Mouse (Mus musculus): Measurements from ENCODE around the gene Myo18a. TPM values are rescaled to one million over a fixed set of nuclear protein-coding genes. Genes with fewer than 3 reads are reported as not detected.

Gene Myo18a
- polyA plus RNA-seq (2015; fragmentation: Nextera tagmentation; extraction: Ambion mirVana) = 21.6 and 33.3 TPM in 2 replicates

DNA sequence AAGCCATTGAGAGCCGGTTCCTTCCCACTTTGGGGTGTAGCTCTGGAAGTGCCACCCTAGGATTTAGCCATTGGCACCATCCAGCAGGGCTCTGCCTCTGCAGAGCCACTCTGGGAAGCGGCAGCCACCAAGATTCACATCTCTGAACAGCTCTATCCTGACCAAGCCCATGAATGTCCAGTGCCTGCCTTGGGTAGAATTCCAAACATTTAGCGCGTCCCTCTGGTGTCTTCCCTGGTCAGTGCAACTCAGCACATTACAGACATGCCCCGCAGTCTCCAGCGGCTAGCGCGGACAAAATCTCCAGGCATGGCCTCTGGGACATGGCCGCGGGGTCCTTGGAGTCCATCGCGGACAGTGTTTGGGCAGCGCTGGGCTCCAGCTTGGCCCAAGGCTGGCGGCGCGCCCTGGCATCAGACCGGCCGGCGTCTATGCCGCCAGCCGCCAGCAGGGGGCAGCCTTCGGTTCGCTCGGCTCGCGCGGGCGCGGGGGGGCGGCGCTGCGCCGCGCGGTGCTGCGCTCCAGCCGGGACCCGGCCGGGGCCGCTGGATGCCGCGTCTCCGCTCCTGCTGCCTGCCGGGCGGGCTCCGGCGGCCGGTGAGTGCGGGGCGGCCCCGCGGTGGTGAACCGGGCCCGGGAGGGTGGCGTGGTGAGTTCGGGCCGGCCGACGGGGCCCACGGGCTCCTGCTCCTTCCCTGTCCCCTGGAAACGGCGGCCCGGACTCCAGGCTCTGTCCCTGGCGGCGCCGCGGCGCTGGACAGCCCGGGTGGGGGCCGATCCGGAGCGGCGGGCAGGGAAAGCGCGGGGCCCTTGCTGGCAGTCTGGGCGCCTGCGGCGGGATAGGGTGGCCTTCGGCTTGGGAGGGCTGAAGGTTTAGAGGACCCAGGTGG is at the start of gene Myo18a:
Gene Myo18a (plus strand): TSS at position 464 of the 890 bp plus-strand sequence.
- peak within 1 kb of the TSS; percentile 96 for H3K4me2 ChIP-seq (replicated peaks; ENCODE audit: low read depth, low read length)

DNA sequence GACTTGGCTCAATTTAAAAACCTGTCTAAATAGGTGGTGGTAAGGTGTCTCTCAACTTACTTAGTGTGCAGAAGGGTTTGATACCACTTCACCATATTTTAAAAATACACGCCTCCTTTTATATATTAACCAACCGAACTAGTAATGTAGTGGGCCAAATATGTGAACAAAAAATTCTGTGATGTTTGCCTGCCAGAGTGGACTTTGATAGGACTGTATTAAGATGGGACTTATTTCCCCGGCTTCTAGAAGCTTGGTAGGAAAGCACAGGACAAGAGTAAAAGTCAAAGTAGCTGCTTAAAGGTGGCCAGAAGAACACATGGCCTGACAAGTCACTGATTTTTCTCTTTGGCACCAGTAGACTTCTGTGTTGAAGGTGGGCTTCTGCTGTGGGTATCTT is 49.3 kb upstream of the Myo18a start:
- ATAC-seq = no peak
- Histone ChIP-seq H3K9me3 (ENCODE audit: low read length) (no peaks in the 10 kb centered on the region), H3K4me1 (ENCODE audit: insufficient read depth, low read depth, low read length) (no peaks in the 10 kb centered on the region), H3K27me3 (replicated peaks; ENCODE audit: insufficient read depth, low read length) (no peaks in the 10 kb centered on the region), H3K9ac (replicated peaks; ENCODE audit: low read depth) (no peak overlapping the region), H3K27ac (ENCODE audit: low read length) (no peak overlapping the region), H3K4me3 (ENCODE audit: low read depth, low read length) (no peak overlapping the region), H3K36me3 (ENCODE audit: insufficient read depth, low read length) (no peaks in the 10 kb centered on the region), H3K4me2 (replicated peaks; ENCODE audit: low read depth, low read length) (no peak overlapping the region)
- DNase-seq (ENCODE audit: low spot score) = no peak
- TF ChIP-seq CTCF (IDR thresholded peaks at IDR 0.05) (no peak), EP300 (IDR thresholded peaks at IDR 0.05) (no peak)
- WGBS = 90% methylated on average over 3 of the region's 3 CpGs

More for the DNA sequence above, at the start of gene Myo18a:
- ATAC-seq (peak; percentile 77), DNase-seq (ENCODE audit: low spot score) (peak; percentile 87)
- 3% methylated on average over 65 of the region's 79 CpGs for WGBS
- Histone ChIP-seq H3K9ac (replicated peaks; ENCODE audit: low read depth) (peak within 1 kb of the TSS; percentile 62), H3K4me1 (ENCODE audit: insufficient read depth, low read depth, low read length) (peaks cover 25% of the 10 kb centered on the region), H3K4me3 (ENCODE audit: low read depth, low read length) (peak within 1 kb of the TSS; percentile 88), H3K27ac (ENCODE audit: low read length) (peak within 1 kb of the TSS; percentile 89), H3K36me3 (ENCODE audit: insufficient read depth, low read length) (no peaks in the 10 kb centered on the region), H3K27me3 (replicated peaks; ENCODE audit: insufficient read depth, low read length) (no peaks in the 10 kb centered on the region), H3K9me3 (ENCODE audit: low read length) (no peaks in the 10 kb centered on the region)
- TF ChIP-seq EP300 (IDR thresholded peaks at IDR 0.05) = no peak
- TF ChIP-seq CTCF (IDR thresholded peaks at IDR 0.05) = peak; percentile 76

GRCm38 (mm10) chr11:77719055-77719454 is 44.0 kb upstream of the Myo18a start:
- no peaks in the 10 kb centered on the region for H3K36me3 ChIP-seq (ENCODE audit: insufficient read depth, low read length)
- no peak for TF ChIP-seq EP300 (IDR thresholded peaks at IDR 0.05)
- no peak for TF ChIP-seq CTCF (IDR thresholded peaks at IDR 0.05)
- H3K4me2 ChIP-seq (replicated peaks; ENCODE audit: low read depth, low read length) = no peak overlapping the region
- DNase-seq (ENCODE audit: low spot score) (no peak), ATAC-seq (no peak)
- no peak overlapping the region for H3K27ac ChIP-seq (ENCODE audit: low read length)
- H3K4me1 ChIP-seq (ENCODE audit: insufficient read depth, low read depth, low read length) = no peaks in the 10 kb centered on the region
- H3K9ac ChIP-seq (replicated peaks; ENCODE audit: low read depth) = no peak overlapping the region
- H3K4me3 ChIP-seq (ENCODE audit: low read depth, low read length) = no peak overlapping the region
- no peaks in the 10 kb centered on the region for H3K27me3 ChIP-seq (replicated peaks; ENCODE audit: insufficient read depth, low read length)
- WGBS = 89% methylated on average over 2 of the region's 2 CpGs
- H3K9me3 ChIP-seq (ENCODE audit: low read length) = no peaks in the 10 kb centered on the region

GRCm38 (mm10) chr11:77721389-77721788 is 41.7 kb upstream of the Myo18a start:
- TF ChIP-seq EP300 (IDR thresholded peaks at IDR 0.05) (no peak), CTCF (IDR thresholded peaks at IDR 0.05) (peak; percentile 21; the same call in 1 of the 2 replicates)
- no peaks in the 10 kb centered on the region for H3K36me3 ChIP-seq (ENCODE audit: insufficient read depth, low read length)
- no peak for ATAC-seq
- WGBS = 83% methylated on average over 4 of the region's 4 CpGs
- no peaks in the 10 kb centered on the region for H3K9me3 ChIP-seq (ENCODE audit: low read length)
- H3K27ac ChIP-seq (ENCODE audit: low read length) = no peak overlapping the region
- no peak overlapping the region for H3K4me2 ChIP-seq (replicated peaks; ENCODE audit: low read depth, low read length)
- H3K4me1 ChIP-seq (ENCODE audit: insufficient read depth, low read depth, low read length) = no peaks in the 10 kb centered on the region
- H3K9ac ChIP-seq (replicated peaks; ENCODE audit: low read depth) = no peak overlapping the region
- H3K4me3 ChIP-seq (ENCODE audit: low read depth, low read length) = no peak overlapping the region
- DNase-seq (ENCODE audit: low spot score) = no peak
- no peaks in the 10 kb centered on the region for H3K27me3 ChIP-seq (replicated peaks; ENCODE audit: insufficient read depth, low read length)

DNA sequence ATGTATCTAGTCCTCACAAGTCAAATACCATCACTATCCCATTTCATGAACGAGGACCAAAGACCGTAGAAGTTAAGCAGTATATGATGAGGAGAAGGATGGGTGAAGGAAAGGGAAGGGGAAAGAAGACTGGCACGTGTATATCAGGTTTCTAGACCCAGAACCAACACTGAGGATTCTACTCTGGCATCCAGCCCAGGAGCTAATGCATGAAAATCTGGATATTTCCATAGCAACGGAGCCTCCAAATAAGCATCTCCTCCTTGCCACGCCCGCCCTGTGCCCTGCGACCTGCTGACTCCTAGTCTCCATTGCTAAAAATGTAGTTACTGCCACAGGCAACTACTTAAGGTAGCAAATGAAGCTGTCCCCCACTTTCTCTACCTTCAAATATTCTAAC is 38.3 kb upstream of the Myo18a start:
- H3K36me3 ChIP-seq (ENCODE audit: insufficient read depth, low read length) = no peaks in the 10 kb centered on the region
- H3K27ac ChIP-seq (ENCODE audit: low read length) = no peak overlapping the region
- no peaks in the 10 kb centered on the region for H3K9me3 ChIP-seq (ENCODE audit: low read length)
- H3K4me3 ChIP-seq (ENCODE audit: low read depth, low read length) = no peak overlapping the region
- DNase-seq (ENCODE audit: low spot score) (no peak), ATAC-seq (no peak)
- H3K9ac ChIP-seq (replicated peaks; ENCODE audit: low read depth) = no peak overlapping the region
- H3K27me3 ChIP-seq (replicated peaks; ENCODE audit: insufficient read depth, low read length) = no peaks in the 10 kb centered on the region
- no peak overlapping the region for H3K4me2 ChIP-seq (replicated peaks; ENCODE audit: low read depth, low read length)
- no peaks in the 10 kb centered on the region for H3K4me1 ChIP-seq (ENCODE audit: insufficient read depth, low read depth, low read length)
- WGBS = 77% methylated on average over 7 of the region's 7 CpGs
- TF ChIP-seq EP300 (IDR thresholded peaks at IDR 0.05) = no peak
- TF ChIP-seq CTCF (IDR thresholded peaks at IDR 0.05) = no peak

DNA sequence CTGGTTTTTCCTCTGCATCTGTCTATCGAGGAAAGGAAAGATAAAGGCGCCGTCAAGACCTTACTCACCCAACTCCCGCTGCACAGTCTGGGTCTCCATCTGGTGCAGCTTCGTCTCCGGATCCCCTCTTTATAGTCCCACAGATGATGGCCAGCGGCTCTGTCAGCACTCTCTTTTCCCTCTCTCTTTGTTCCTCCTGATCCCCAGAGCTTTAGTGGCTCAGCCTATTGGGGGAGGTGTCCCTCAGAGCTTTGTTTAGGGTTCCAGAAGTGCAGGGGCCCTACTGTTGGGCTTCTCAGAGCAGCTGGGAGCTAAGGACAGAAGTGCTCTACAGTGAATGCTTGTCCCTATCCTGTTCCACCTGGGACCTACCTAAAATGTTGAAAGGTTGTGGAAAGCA is 37.9 kb upstream of the Myo18a start, which contains the start of gene Cryba1:
Gene Cryba1 (minus strand): TSS at position 101 of the 400 bp plus-strand sequence.
- H3K27me3 ChIP-seq (replicated peaks; ENCODE audit: insufficient read depth, low read length) = no peaks in the 10 kb centered on the region
- H3K27ac ChIP-seq (ENCODE audit: low read length) = no peak within 1 kb of the TSS
- no peak within 1 kb of the TSS for H3K4me2 ChIP-seq (replicated peaks; ENCODE audit: low read depth, low read length)
- DNase-seq (ENCODE audit: low spot score) (no peak), ATAC-seq (no peak)
- no peak within 1 kb of the TSS for H3K9ac ChIP-seq (replicated peaks; ENCODE audit: low read depth)
- no peak for TF ChIP-seq EP300 (IDR thresholded peaks at IDR 0.05)
- TF ChIP-seq CTCF (IDR thresholded peaks at IDR 0.05) = no peak
- 72% methylated on average over 7 of the region's 7 CpGs for whole genome bisulfite sequencing
- H3K9me3 ChIP-seq (ENCODE audit: low read length) = no peaks in the 10 kb centered on the region
- H3K4me3 ChIP-seq (ENCODE audit: low read depth, low read length) = no peak within 1 kb of the TSS
- H3K4me1 ChIP-seq (ENCODE audit: insufficient read depth, low read depth, low read length) = no peaks in the 10 kb centered on the region
- no peaks in the 10 kb centered on the region for H3K36me3 ChIP-seq (ENCODE audit: insufficient read depth, low read length)

All from lung, postnatal 0 days (tissue).